Mouse (Mus musculus) G1E (cell line): Measurements from ENCODE around the gene Zp3.

Experiments
- CTCF ChIP-seq: IDR thresholded peaks from 2 replicates; pipeline ENCODE4 v1.5.1; 2012; ENCODE audit warnings: low read depth, low read length, inconsistent platforms, mixed read lengths
- GATA1 ChIP-seq: IDR thresholded peaks from 2 replicates; pipeline ENCODE4 v1.6.1; 2012; ENCODE audit warnings: borderline replicate concordance, low read length, inconsistent platforms, mixed read lengths
- GATA2 ChIP-seq: IDR thresholded peaks from 2 replicates; pipeline ENCODE4 v1.6.1; 2012; ENCODE audit warnings: low read depth, low read length, inconsistent platforms, borderline replicate concordance
- POLR2AphosphoS5 ChIP-seq: IDR thresholded peaks from 2 replicates; pipeline ENCODE4 v1.6.1; 2012; ENCODE audit warnings: low read depth, low read length, inconsistent platforms; ENCODE audit not compliant: insufficient replicate concordance
- TAL1 ChIP-seq: conservative IDR thresholded peaks from 2 replicates; pipeline ENCODE4 v1.6.1; 2012; ENCODE audit warnings: low read depth, low read length, inconsistent platforms, mixed read lengths

DNA sequence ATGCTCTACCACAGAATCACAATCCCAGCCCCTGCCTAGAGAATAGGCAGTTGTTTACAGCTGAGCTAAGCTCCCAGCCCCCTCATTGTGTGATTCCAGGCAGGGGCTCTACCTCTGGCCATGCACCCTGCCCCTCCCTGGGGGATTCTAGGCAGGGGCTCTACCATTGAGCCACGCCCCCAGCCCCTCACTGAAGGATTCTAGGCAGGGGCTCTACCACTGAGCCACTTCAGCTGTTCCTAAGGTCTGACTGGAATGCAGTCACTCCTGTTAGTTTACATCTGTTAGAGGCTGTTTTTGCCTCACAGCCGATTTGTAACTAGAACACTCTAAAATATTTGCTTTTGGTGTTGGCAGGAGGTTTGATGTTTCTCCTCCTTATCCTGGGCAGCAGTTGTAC lies 22.4 kb downstream of the Zp3 start:
- no peak for TF ChIP-seq CTCF
- TF ChIP-seq POLR2AphosphoS5, result no peak
- TF ChIP-seq TAL1, result no peak
- no peak for TF ChIP-seq GATA2
- TF ChIP-seq GATA1, result no peak
